Mouse (Mus musculus): ENCODE data around the gene Tomm20l. TPM values are rescaled to one million over a fixed set of nuclear protein-coding genes. Genes with fewer than 3 reads are reported as not detected.

Tomm20l gene
- polyA plus RNA-seq, 1 experiment from 2014 or later = not detected

Other genes with a start within 250 kb of the Tomm20l start
- gene Actr10, start 173.6 kb upstream of the Tomm20l start, polyA plus RNA-seq (2016; fragmentation: Nextera tagmentation; extraction: Ambion mirVana) = 221 and 232 TPM in 2 replicates
- gene Psma3, start 136.8 kb upstream of the Tomm20l start, polyA plus RNA-seq (2016; fragmentation: Nextera tagmentation; extraction: Ambion mirVana) = 656 and 733 TPM in 2 replicates
- 24.8 and 31.2 TPM in 2 replicates for gene Arid4a, start 95.4 kb upstream of the Tomm20l start, polyA plus RNA-seq (2016; fragmentation: Nextera tagmentation; extraction: Ambion mirVana)
- 71.0 and 82.9 TPM in 2 replicates for gene Timm9, start 25.3 kb downstream of the Tomm20l start, polyA plus RNA-seq (2016; fragmentation: Nextera tagmentation; extraction: Ambion mirVana)
- gene 2700049A03Rik, start 25.4 kb downstream of the Tomm20l start, polyA plus RNA-seq (2016; fragmentation: Nextera tagmentation; extraction: Ambion mirVana) = 17.6 and 19.7 TPM in 2 replicates
- gene Dact1, start 198.5 kb downstream of the Tomm20l start, polyA plus RNA-seq (2016; fragmentation: Nextera tagmentation; extraction: Ambion mirVana) = 9.8 and 18.8 TPM in 2 replicates